Mouse (Mus musculus) spleen, postnatal 10 days (tissue): Measurements from ENCODE around the gene Zfp697.
"Not testable (repeated sequence)": the region's sequence is repeated elsewhere in the genome, so short reads cannot be mapped to it uniquely, and the experiment has no call there.

Source experiments
- DNase-seq, 2 experiments: peaks; one replicate each; pipeline ENCODE4 v3.0.0; 2021 to 2022; ENCODE audit warnings: low spot score in 2 of 2

Gene Zfp697

DNA sequence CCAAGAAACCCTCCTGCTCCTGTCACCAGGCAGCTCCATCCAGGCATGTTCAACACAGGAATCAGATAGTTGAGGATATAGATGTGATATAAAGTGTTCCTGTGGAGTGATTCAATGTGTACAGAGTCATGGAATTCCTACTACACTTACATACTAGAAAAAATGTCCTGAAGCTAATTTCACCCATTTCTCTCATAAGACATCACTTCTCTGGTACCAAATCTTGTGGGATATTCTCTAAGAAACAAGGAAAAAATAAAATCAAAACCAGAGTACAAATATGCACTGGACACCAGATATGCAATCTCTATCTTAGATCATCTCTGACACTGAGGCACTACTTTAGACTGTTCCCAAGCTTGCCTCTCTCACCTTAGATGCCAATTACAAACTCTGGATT is 247.9 kb downstream of the Zfp697 start, which contains the start of gene Hsd3b5:
Gene Hsd3b5 (minus strand): TSS at position 101 of the 400 bp plus-strand sequence.
- DNase-seq, result no peak

DNA sequence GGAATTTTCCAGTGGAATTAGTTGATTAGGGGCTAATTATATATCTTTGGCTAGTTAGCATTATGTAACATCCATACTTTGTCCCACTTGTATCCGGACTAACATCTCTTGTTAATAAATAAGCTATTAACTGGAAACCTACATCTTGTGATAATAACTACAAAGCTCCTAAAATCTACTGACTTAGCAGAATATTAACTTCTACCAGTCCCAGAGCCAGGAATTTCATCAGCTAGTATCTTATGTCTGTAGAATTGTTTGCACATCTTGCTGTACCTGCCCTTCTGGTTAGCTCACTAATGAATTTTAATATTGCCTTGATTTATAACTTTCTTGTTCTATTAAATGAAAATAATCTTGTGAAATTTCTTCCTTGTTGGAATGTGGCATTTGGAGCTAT is 252.9 kb downstream of the Zfp697 start:
- DNase-seq, result no peak

DNA sequence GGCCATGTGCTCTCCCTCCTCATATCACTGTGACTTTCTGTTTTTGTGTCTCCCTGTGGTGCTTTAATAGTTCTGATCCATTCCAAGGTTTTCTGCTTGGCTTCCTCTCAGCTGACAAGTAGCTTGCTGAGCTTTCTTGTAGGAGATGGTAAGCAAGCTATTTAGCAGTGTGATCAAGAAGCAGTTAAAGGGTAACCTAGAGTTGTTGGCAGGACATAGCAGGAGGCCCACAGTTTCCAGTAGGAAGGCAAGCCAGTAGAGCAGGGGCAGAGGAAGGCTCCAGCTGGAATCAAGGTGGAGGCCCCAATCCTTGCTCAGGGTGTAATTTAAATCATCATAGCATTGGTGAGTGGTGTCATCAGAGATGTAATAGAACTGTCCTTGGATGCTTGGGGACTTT is 298.5 kb downstream of the Zfp697 start:
- no peak for DNase-seq

DNA sequence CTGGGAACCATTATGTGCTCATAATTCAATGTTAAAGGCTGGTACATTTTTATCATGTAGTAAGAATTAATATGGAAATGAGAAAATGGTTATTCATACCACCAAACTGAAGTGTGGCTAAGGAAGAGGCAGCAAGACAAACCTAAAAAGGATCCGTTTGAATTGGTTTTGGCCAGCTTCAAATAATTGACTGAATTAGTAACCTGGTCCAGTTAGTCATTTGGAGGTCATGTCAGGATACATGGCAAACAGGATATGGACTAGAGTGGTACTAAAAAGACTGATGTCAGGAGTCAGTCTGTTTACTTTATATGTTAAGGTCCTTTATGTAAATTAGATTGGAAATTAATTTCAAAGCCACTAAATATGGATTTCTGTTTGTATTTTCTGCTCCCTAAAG is 300.1 kb downstream of the Zfp697 start:
- DNase-seq, result no peak

DNA sequence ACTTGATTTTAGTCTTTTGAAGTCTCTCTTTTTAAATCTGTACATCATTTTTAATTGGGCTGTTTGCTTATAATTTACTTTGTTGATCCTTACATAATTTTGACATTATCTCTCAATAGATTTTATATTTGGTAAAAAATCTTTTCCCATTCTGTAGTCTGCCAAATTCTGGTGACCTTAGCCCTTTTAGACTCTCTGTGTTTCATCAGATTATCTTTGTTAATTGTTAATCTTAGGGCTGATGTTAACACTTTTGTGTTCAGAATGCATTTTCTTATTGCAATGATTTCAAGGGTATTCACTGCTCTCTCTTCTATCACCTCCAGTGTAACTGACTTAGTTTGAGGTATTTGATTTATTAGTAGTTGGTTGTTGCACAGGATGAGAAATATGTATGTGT is 338.5 kb downstream of the Zfp697 start:
- no peak for DNase-seq

DNA sequence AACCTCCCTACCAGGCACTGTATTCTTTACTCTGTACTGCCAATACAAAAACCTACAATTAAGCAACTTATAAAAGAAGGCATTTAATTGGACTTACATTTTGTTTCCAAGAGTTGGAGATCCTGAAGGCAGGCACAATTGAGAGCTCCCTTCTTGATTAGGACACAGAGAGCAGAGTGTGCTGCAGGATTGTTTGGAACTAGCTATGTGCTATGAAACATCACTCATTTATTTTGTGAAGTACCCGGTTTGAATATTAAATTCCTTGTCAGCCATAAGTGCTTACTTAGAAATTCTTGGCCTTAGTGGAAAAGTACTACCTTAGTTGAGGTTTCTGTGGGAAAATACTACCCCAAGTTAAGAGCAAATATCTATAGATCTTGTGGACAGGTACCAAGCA is 342.1 kb downstream of the Zfp697 start, which contains the start of gene Hsd3b2:
Gene Hsd3b2 (minus strand): TSS at position 168 of the 400 bp plus-strand sequence.
- no peak for DNase-seq

DNA sequence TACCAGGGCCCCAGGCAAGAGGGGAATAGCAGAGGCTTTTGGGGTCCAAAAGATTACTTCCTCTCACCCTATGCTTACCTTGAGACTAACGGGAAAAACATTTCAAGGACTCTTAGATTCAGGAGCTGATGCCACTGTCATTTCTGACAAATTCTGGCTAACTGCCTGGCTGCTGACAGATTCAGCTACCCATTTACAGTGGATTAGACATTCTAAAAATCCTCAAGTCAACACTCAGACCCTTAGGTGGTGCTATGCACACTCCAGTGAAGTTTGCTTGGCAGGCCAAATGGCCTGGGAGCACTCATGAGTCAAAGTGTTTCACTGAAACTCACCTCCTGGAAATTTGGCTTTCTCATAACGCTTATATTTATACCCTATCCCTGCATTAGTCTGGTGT is 344.0 kb downstream of the Zfp697 start:
- DNase-seq, result no peak

DNA sequence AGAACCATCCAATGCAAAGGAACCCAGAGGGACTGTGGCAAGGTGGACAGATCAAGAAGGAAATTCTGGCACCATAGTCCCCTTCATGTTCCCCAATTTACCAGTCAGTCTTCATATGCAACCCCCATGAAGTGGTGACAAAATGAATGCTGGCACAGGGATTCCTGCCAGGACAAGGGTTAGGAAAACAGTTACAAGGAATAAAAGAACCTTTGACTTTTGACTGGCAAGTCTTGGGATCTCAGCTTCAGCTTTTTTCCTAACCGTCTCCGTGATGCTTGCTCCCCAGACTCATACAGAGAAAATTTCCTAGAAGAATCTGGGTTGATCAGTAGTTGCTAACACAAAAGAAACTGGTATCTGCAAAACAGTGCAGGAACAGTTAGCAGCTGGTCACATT is 351.5 kb downstream of the Zfp697 start:
- no peak for DNase-seq

DNA sequence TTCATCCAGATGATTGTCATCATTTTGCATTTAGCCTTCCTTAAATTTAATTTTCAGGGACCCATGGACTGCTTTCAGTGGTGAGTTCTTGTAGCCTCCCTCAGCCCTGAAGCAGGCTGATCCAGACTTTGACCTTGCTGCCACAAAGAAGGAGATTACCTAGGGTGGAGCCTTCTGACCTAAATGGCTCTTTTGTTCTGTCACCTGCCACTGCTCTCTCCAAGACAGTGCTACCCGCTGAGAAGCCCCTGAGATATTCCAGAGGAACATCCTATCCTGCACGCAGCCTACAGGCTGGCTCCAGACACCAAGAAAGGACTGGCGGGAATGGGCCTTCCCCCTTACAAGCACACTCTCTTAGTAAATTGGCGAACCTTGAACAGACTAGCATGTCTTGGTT is 352.1 kb downstream of the Zfp697 start:
- DNase-seq, result no peak

DNA sequence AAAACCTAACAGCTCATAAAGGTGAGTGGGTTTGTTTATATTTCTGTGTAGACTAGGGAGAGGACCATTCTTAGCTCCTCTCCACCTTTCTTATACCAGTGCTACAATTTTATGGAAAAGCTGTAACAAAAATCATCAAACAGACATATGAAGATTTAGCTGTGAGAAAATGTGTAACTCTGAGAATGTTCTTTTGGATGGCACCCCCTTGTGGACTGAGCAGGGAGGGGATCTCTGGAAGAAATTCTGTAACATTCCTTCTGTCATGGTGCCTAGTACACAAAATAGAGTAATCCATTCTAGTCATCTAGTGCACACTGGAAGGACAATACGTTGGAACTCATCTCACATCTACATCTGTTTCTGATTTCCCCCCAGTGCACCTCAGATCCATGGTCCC is 358.8 kb downstream of the Zfp697 start:
- not testable (repeated sequence) for DNase-seq

DNA sequence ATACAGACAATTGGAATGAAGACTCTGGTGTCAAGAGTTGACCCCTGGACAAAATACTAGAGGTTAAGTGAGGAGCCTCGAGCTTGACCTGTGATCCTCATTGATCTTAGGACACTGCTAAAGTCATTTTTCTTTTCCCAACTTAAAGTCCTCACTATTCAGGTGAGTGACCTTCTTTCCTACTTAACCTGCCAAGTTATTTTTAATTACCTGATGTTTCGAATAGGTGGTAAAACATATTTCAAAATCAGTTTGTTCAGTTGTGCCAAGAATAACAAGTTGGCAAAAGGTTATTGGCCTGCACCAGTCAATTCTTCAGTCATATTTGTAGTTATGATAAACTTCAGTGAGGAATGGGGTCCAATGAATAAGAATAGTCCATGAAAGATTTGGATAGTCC is 369.9 kb downstream of the Zfp697 start:
- DNase-seq, result no peak

DNA sequence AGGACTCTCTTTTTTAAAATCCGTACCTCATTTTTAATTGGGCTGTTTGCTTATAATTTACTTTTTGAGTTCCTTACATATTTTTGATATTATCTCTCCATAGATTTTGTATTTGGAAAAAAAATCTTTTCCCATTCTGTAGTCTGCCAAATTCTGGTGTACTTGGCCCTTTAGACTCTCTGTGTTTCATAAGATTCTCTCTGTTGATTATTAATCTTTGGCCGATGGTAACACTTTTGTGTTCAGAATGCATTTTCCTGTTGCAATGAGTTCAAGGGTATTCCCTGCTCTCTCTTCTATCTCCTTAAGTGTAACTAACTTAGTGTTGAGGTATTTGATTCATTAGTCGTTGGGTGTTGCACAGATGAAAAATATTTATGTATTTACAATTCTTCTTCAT is 374.6 kb downstream of the Zfp697 start:
- no peak for DNase-seq

DNA sequence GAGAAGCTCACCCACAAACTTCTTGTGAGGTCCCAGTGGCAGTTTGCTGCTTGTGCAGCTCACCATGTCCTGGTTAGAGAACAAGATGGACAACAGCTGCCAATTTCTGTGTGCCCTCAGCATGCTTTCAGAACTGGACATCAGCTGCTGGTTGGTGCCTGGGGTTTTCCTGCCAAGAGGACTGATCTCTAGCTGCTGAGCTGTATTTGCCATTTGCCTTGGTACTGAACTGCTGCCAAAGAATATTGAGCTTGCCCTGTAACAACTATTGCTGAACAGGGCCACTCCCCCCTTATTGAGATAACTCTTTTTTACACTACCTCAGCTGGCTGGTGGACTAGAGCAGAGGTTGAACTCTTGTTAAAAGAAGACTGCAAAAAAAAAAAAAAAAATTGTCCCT is 381.9 kb downstream of the Zfp697 start:
- no peak for DNase-seq

DNA sequence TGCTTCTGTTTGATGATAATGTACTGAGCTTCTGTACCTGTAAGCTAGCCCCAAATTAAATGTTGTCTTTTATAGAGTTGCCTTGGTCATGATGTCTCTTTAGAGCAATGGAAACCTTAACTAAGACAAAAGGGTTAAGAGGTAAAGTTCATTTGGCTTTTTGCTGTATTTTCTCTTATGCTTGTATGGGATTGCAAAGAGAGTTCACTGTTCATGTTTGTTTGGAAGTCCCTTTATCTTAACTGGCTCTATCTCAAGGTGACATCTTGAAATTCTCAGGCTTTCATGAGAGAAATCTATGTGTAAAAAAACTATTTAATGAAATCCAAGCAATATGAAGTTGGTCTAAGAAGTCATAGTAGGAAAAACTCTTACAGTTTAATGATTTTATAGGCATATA is 398.7 kb downstream of the Zfp697 start:
- no peak for DNase-seq

DNA sequence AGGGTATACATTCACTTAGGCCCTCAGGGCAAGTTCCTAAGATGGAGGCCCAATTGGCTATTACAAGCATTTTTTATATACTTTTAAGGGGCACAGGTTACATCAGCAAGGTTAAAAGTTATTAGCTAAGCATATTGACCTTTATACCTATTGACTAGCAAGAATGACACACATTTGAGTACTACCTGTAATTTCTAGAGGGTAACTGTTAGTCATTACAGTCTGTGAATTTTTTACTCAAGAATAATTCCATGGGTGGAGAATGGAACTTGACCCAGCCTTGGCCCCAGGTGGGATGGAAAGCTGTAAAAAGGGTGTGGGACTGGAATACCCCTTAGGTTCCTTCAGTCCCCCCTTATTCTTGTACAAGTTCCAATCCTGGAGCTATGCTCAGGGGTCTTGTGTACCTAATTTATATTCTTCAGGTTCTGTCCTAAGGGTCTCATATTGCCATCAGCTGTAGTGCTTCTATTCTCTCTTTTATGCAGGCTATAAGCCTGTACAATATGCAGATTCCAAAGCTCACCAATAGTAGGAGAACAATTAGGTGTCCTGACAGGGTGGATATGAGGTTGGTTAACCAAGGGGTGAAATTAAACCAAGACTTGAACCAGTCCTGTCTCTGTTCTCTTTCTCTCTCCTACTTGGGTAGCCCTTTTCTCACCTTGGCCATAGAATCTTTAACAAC is 400.1 kb downstream of the Zfp697 start:
- DNase-seq, result no peak

DNA sequence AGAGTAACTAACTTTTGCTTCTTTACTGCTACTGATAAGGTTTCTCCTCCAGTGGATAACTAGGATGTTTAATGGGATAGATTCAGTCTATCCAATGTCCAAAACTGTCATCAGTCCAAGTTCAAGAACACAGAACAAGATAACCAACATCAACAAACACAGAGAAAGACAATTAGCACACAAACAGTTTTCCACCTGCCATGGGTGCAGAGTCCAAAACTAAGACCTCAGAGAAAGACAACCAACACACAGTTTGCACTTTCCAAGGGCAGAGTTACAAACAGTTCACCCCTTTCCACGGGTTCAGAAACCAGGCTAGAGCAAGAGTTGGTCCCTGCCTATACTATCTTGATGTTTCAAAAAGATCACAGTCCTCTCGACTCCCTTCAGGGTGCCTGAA is 404.3 kb downstream of the Zfp697 start:
- no peak for DNase-seq
